Mouse (Mus musculus): ENCODE results near the gene Nfasc. TPM values are rescaled to one million over a fixed set of nuclear protein-coding genes. Genes with fewer than 3 reads are reported as not detected.

Nfasc gene
- polyA plus RNA-seq, 1 experiment from 2014 or later, result 50.3 TPM

- Histone ChIP-seq H3K27me3 (no peaks in the 10 kb centered on the region), H3K9me3 (no peaks in the 10 kb centered on the region), H3K4me3 (replicated peaks) (no peak overlapping the region), H3K4me2 (replicated peaks) (no peak overlapping the region), H3K36me3 (peaks cover 70% of the 10 kb centered on the region), H3K27ac (no peak overlapping the region), H3K4me1 (replicated peaks) (peaks cover 30% of the 10 kb centered on the region), H3K9ac (replicated peaks) (no peak overlapping the region)
- 88% methylated on average over 7 of the region's 7 CpGs for WGBS
- no peak for ATAC-seq
These were observed 104.3 kb downstream of the Nfasc start for GRCm38 (mm10) chr1:132637346-132637745.

GRCm38 (mm10) chr1:132629611-132630370, 111.8 kb downstream of the Nfasc start:
- no peak for ATAC-seq
- Histone ChIP-seq H3K4me2 (replicated peaks) (no peak overlapping the region), H3K4me3 (replicated peaks) (no peak overlapping the region), H3K9me3 (no peaks in the 10 kb centered on the region), H3K9ac (replicated peaks) (no peak overlapping the region), H3K27ac (no peak overlapping the region), H3K36me3 (peaks cover 76% of the 10 kb centered on the region), H3K27me3 (no peaks in the 10 kb centered on the region), H3K4me1 (replicated peaks) (peaks cover 15% of the 10 kb centered on the region)
- WGBS, result 84% methylated on average over 5 of the region's 5 CpGs

- H3K27me3 ChIP-seq, result no peaks in the 10 kb centered on the region
- H3K4me1 ChIP-seq (replicated peaks), result peaks cover 21% of the 10 kb centered on the region
- 79% methylated on average over 3 of the region's 3 CpGs for WGBS
- ATAC-seq, result no peak
- H3K9me3 ChIP-seq, result no peaks in the 10 kb centered on the region
- H3K9ac ChIP-seq (replicated peaks), result no peak overlapping the region
- H3K27ac ChIP-seq, result no peak overlapping the region
- peaks cover 64% of the 10 kb centered on the region for H3K36me3 ChIP-seq
- no peak overlapping the region for H3K4me2 ChIP-seq (replicated peaks)
- H3K4me3 ChIP-seq (replicated peaks), result no peak overlapping the region
These were observed 113.0 kb downstream of the Nfasc start for GRCm38 (mm10) chr1:132628599-132628998.

GRCm38 (mm10) chr1:132628183-132628582, 113.4 kb downstream of the Nfasc start:
- ATAC-seq, result no peak
- no peak overlapping the region for H3K9ac ChIP-seq (replicated peaks)
- no peaks in the 10 kb centered on the region for H3K9me3 ChIP-seq
- WGBS, result 86% methylated on average over 8 of the region's 8 CpGs
- H3K27me3 ChIP-seq, result no peaks in the 10 kb centered on the region
- no peak overlapping the region for H3K27ac ChIP-seq
- no peak overlapping the region for H3K4me2 ChIP-seq (replicated peaks)
- H3K4me1 ChIP-seq (replicated peaks), result peaks cover 21% of the 10 kb centered on the region
- peaks cover 59% of the 10 kb centered on the region for H3K36me3 ChIP-seq
- no peak overlapping the region for H3K4me3 ChIP-seq (replicated peaks)

GRCm38 (mm10) chr1:132626125-132626756, 115.4 kb downstream of the Nfasc start:
- ATAC-seq, result peak; percentile 49; the same call in 1 of the 2 replicates

GRCm38 (mm10) chr1:132625034-132625433, 116.6 kb downstream of the Nfasc start:
- ATAC-seq, result no peak
- no peak overlapping the region for H3K4me3 ChIP-seq (replicated peaks)
- H3K27me3 ChIP-seq, result no peaks in the 10 kb centered on the region
- H3K4me1 ChIP-seq (replicated peaks), result peaks cover 21% of the 10 kb centered on the region
- no peak overlapping the region for H3K4me2 ChIP-seq (replicated peaks)
- no peak overlapping the region for H3K9ac ChIP-seq (replicated peaks)
- H3K36me3 ChIP-seq, result peaks cover 53% of the 10 kb centered on the region
- no peaks in the 10 kb centered on the region for H3K9me3 ChIP-seq
- 63% methylated on average over 6 of the region's 6 CpGs for WGBS
- no peak overlapping the region for H3K27ac ChIP-seq

More at GRCm38 (mm10) chr1:132626125-132626756, 115.4 kb downstream of the Nfasc start:
- Histone ChIP-seq H3K9ac (replicated peaks) (no peak overlapping the region), H3K4me2 (replicated peaks) (no peak overlapping the region), H3K36me3 (peaks cover 53% of the 10 kb centered on the region), H3K4me3 (replicated peaks) (no peak overlapping the region), H3K9me3 (no peaks in the 10 kb centered on the region), H3K27me3 (no peaks in the 10 kb centered on the region), H3K27ac (peak overlapping the region; percentile 25), H3K4me1 (replicated peaks) (peaks cover 21% of the 10 kb centered on the region)
- 61% methylated on average over 7 of the region's 7 CpGs for WGBS

GRCm38 (mm10) chr1:132624466-132624865, 117.1 kb downstream of the Nfasc start:
- peaks cover 21% of the 10 kb centered on the region for H3K4me1 ChIP-seq (replicated peaks)
- H3K9ac ChIP-seq (replicated peaks), result no peak overlapping the region
- 68% methylated on average over 1 of the region's 1 CpGs for WGBS
- no peak overlapping the region for H3K4me3 ChIP-seq (replicated peaks)
- H3K36me3 ChIP-seq, result peaks cover 49% of the 10 kb centered on the region
- no peak overlapping the region for H3K4me2 ChIP-seq (replicated peaks)
- H3K27me3 ChIP-seq, result no peaks in the 10 kb centered on the region
- no peaks in the 10 kb centered on the region for H3K9me3 ChIP-seq
- no peak overlapping the region for H3K27ac ChIP-seq
- no peak for ATAC-seq

GRCm38 (mm10) chr1:132623641-132624336, 117.8 kb downstream of the Nfasc start:
- no peaks in the 10 kb centered on the region for H3K9me3 ChIP-seq
- peaks cover 49% of the 10 kb centered on the region for H3K36me3 ChIP-seq

GRCm38 (mm10) chr1:132612066-132612465, 129.5 kb downstream of the Nfasc start:
- Histone ChIP-seq H3K9ac (replicated peaks) (no peak overlapping the region), H3K4me1 (replicated peaks) (no peaks in the 10 kb centered on the region), H3K4me3 (replicated peaks) (no peak overlapping the region), H3K9me3 (no peaks in the 10 kb centered on the region), H3K27ac (no peak overlapping the region), H3K27me3 (no peaks in the 10 kb centered on the region), H3K36me3 (peaks cover 83% of the 10 kb centered on the region), H3K4me2 (replicated peaks) (no peak overlapping the region)
- ATAC-seq, result no peak
- 88% methylated on average over 4 of the region's 4 CpGs for WGBS

More at GRCm38 (mm10) chr1:132623641-132624336, 117.8 kb downstream of the Nfasc start:
- Histone ChIP-seq H3K27me3 (no peaks in the 10 kb centered on the region), H3K4me3 (replicated peaks) (no peak overlapping the region), H3K4me2 (replicated peaks) (no peak overlapping the region), H3K4me1 (replicated peaks) (peaks cover 21% of the 10 kb centered on the region), H3K27ac (no peak overlapping the region), H3K9ac (replicated peaks) (no peak overlapping the region)
- no peak for ATAC-seq
- 54% methylated on average over 14 of the region's 14 CpGs for WGBS

- WGBS, result 42% methylated on average over 4 of the region's 4 CpGs
- H3K27ac ChIP-seq, result no peak overlapping the region
- H3K4me3 ChIP-seq (replicated peaks), result no peak overlapping the region
- no peak overlapping the region for H3K9ac ChIP-seq (replicated peaks)
- H3K9me3 ChIP-seq, result no peaks in the 10 kb centered on the region
- no peak overlapping the region for H3K4me2 ChIP-seq (replicated peaks)
- ATAC-seq, result peak; percentile 46; the same call in 1 of the 2 replicates
- no peaks in the 10 kb centered on the region for H3K27me3 ChIP-seq
- H3K36me3 ChIP-seq, result peaks cover 92% of the 10 kb centered on the region
- H3K4me1 ChIP-seq (replicated peaks), result no peaks in the 10 kb centered on the region
These were observed 132.5 kb downstream of the Nfasc start for GRCm38 (mm10) chr1:132609048-132609634.

GRCm38 (mm10) chr1:132602161-132602560, 139.4 kb downstream of the Nfasc start:
- peak; percentile 79 for ATAC-seq
- Histone ChIP-seq H3K27ac (no peak overlapping the region), H3K36me3 (peaks cover 98% of the 10 kb centered on the region), H3K9ac (replicated peaks) (no peak overlapping the region), H3K4me3 (replicated peaks) (no peak overlapping the region), H3K9me3 (no peaks in the 10 kb centered on the region), H3K4me1 (replicated peaks) (no peaks in the 10 kb centered on the region), H3K27me3 (no peaks in the 10 kb centered on the region), H3K4me2 (replicated peaks) (no peak overlapping the region)
- 57% methylated on average over 8 of the region's 8 CpGs for WGBS

- H3K4me3 ChIP-seq (replicated peaks), result no peak overlapping the region
- WGBS, result 93% methylated on average over 5 of the region's 5 CpGs
- peaks cover 10% of the 10 kb centered on the region for H3K4me1 ChIP-seq (replicated peaks)
- no peak overlapping the region for H3K4me2 ChIP-seq (replicated peaks)
- ATAC-seq, result no peak
- no peak overlapping the region for H3K9ac ChIP-seq (replicated peaks)
- H3K36me3 ChIP-seq, result peaks cover 71% of the 10 kb centered on the region
- H3K27ac ChIP-seq, result no peak overlapping the region
- H3K9me3 ChIP-seq, result no peaks in the 10 kb centered on the region
- no peaks in the 10 kb centered on the region for H3K27me3 ChIP-seq
These were observed 143.6 kb downstream of the Nfasc start for GRCm38 (mm10) chr1:132598024-132598423.

All from midbrain, embryonic 13.5 days (tissue).